ENCODE assay signal across 12 mouse cellular contexts in the genomic region with DNA sequence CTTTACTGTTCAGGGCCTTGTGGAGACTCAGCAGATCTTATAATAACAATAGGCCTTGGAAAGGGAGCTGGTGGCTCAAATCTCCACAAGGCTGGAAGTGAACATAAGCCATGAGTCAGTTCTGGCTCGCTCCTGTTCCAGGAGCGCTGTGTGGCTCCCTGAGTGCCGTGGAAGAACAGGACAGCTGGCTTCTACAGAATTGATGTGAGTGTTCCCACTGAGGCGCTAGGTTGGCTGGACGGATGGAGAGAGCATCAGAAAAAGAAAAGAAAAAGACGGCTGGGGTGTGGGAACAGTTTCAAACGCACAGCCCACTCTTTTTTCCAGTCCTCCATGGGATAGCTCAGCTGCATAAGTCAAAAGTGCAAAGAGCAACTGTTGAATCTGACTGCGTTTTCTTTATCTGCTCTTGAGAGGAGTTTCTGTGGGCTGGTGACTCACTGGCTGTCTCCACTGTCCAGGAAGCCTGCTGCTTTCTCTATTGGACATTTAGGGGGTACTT. TPM values are rescaled to one million over a fixed set of nuclear protein-coding genes. Genes with fewer than 3 reads are reported as not detected.
DNase-seq lines count a peak whose midpoint lies in the region; ATAC-seq and TF ChIP-seq lines count a peak whose summit lies in the region.
"Had no signal": no experiment of that assay in that cellular context is flagged by ENCODE, and none has a peak within 500 bp of the region (broad histone marks: within the 10 kb centered on the region; RNA-seq: fewer than 3 reads in every experiment).

No protein-coding gene starts in this region.

- WGBS in liver, postnatal 0 days (ENCODE audit: insufficient replicate concordance) = 53% methylated on average over 8 of the region's 8 CpGs
- 51% methylated on average over 8 of the region's 8 CpGs for WGBS in heart, embryonic 10.5 days
- WGBS in forebrain, embryonic 14.5 days = 69% methylated on average over 8 of the region's 8 CpGs
- 93% methylated on average over 8 of the region's 8 CpGs for WGBS in thymus, adult 2 months

- DNase-seq in adrenal gland, adult (ENCODE audit: inconsistent age in 2 of 2, low spot score in 1 of 2) = peak; percentile 54 to 84
- no peak for DNase-seq in adrenal gland, postnatal 4 days (ENCODE audit: low spot score in 2 of 2)
- DNase-seq in liver, postnatal 0 days = no peak
- DNase-seq in liver = no peak
- no peak for DNase-seq in heart, embryonic 10.5 days (ENCODE audit: low spot score)
- DNase-seq in skeletal muscle tissue, adult 2 months (ENCODE audit: low read depth, low spot score) = peak; percentile 57
- no peak for DNase-seq in forebrain, embryonic 14.5 days (ENCODE audit: low spot score)
- DNase-seq in thymus, adult 2 months = no peak
- DNase-seq: right cerebral cortex, postnatal 25 days had no signal

- TF ChIP-seq CTCF in liver, postnatal 0 days (IDR thresholded peaks at IDR 0.05; ENCODE audit: low read depth) = no peak
- TF ChIP-seq CTCF in thymus, adult 2 months (IDR thresholded peaks at IDR 0.05; ENCODE audit: borderline replicate concordance, control insufficient read depth, extremely low read depth, insufficient read depth, low read length, poor library complexity) = no peak

- H3K9me3 ChIP-seq in liver, postnatal 0 days (ENCODE audit: low read length) = no peaks in the 10 kb centered on the region
- no peaks in the 10 kb centered on the region for H3K9me3 ChIP-seq in heart, embryonic 10.5 days
- no peaks in the 10 kb centered on the region for H3K9me3 ChIP-seq in forebrain, embryonic 14.5 days (replicated peaks; ENCODE audit: control insufficient read depth, low read length)

- H3K4me3 ChIP-seq in liver, postnatal 0 days (ENCODE audit: low read depth, low read length) = no peak overlapping the region
- H3K4me3 ChIP-seq in heart, embryonic 10.5 days = no peak overlapping the region
- H3K4me3 ChIP-seq in forebrain, embryonic 14.5 days (ENCODE audit: low read depth, low read length) = no peak overlapping the region
- no peak overlapping the region for H3K4me3 ChIP-seq in thymus, adult 2 months (ENCODE audit: control insufficient read depth, insufficient read depth, low read length)
- H3K4me3 ChIP-seq: layer of hippocampus, adult 2 months had no signal

- H3K9ac ChIP-seq in liver, postnatal 0 days (replicated peaks) = no peak overlapping the region
- H3K9ac ChIP-seq in forebrain, embryonic 14.5 days (ENCODE audit: low read length) = no peak overlapping the region
- H3K9ac ChIP-seq: liver, embryonic 14.5 days had no signal

- 0 out of 2 replicates have a peak, but pooled peaks cover 3% of the 10 kb centered on the region for H3K36me3 ChIP-seq in liver, postnatal 0 days (replicated peaks; ENCODE audit: insufficient read depth, low read length)
- 0 out of 2 replicates have a peak, but pooled peaks cover 6% of the 10 kb centered on the region for H3K36me3 ChIP-seq in heart, embryonic 10.5 days
- no peaks in the 10 kb centered on the region for H3K36me3 ChIP-seq in forebrain, embryonic 14.5 days (ENCODE audit: control insufficient read depth, insufficient read depth, low read length)
- no peaks in the 10 kb centered on the region for H3K36me3 ChIP-seq in thymus, adult 2 months (ENCODE audit: control insufficient read depth, insufficient read depth, low read length)

- H3K27me3 ChIP-seq in liver, postnatal 0 days (ENCODE audit: insufficient read depth, low read length) = no peaks in the 10 kb centered on the region
- H3K27me3 ChIP-seq in heart, embryonic 10.5 days (ENCODE audit: insufficient read depth, poor library complexity, severe bottlenecking) = no peaks in the 10 kb centered on the region
- H3K27me3 ChIP-seq in forebrain, embryonic 14.5 days (replicated peaks; ENCODE audit: control insufficient read depth, insufficient read depth, low read length) = no peaks in the 10 kb centered on the region
- no peaks in the 10 kb centered on the region for H3K27me3 ChIP-seq in thymus, adult 2 months (ENCODE audit: control insufficient read depth, insufficient read depth, low read length)

- no peak overlapping the region for H3K4me2 ChIP-seq in liver, postnatal 0 days (ENCODE audit: low read depth, low read length)
- no peak overlapping the region for H3K4me2 ChIP-seq in forebrain, embryonic 14.5 days (ENCODE audit: low read length)

- TF ChIP-seq EP300 in liver, postnatal 0 days (IDR thresholded peaks at IDR 0.05; ENCODE audit: low read depth) = no peak

- H3K27ac ChIP-seq in liver, postnatal 0 days (ENCODE audit: low read depth) = peak overlapping the region; percentile 4; the same call in 1 of the 2 replicates
- peak overlapping the region; percentile 62 for H3K27ac ChIP-seq in heart, embryonic 10.5 days
- H3K27ac ChIP-seq in forebrain, embryonic 14.5 days (ENCODE audit: low read depth, low read length) = no peak overlapping the region
- H3K27ac ChIP-seq in thymus, adult 2 months (ENCODE audit: control insufficient read depth, insufficient read depth, low read length) = no peak overlapping the region
- H3K27ac ChIP-seq: layer of hippocampus, adult 2 months; liver, embryonic 14.5 days had no signal

- no peak for TF ChIP-seq POLR2A in thymus, adult 2 months (IDR thresholded peaks at IDR 0.05; ENCODE audit: control insufficient read depth, extremely low read depth, insufficient read depth, low read length, poor library complexity)

- peaks cover 4% of the 10 kb centered on the region for H3K4me1 ChIP-seq in liver, postnatal 0 days (ENCODE audit: insufficient read depth)
- peaks cover 13% of the 10 kb centered on the region for H3K4me1 ChIP-seq in heart, embryonic 10.5 days
- H3K4me1 ChIP-seq in forebrain, embryonic 14.5 days (ENCODE audit: control insufficient read depth, insufficient read depth, low read length) = peaks cover 2% of the 10 kb centered on the region; the same call in 1 of the 2 replicates
- peaks cover 1% of the 10 kb centered on the region for H3K4me1 ChIP-seq in thymus, adult 2 months (replicated peaks; ENCODE audit: control insufficient read depth, insufficient read depth, low read length)

- 0 out of 2 replicates have a peak, but pooled peaks have one; percentile 19 for ATAC-seq in liver, postnatal 0 days
- ATAC-seq in forebrain, embryonic 14.5 days = no peak
- ATAC-seq: activated CD4-positive, CD25-positive, alpha-beta regulatory T cell, adult 4 months had no signal

RNA-seq across cellular contexts. Expression of gene Mdfic, which starts 22.9 kb away (rescaled TPM):
- 10 to 100 TPM; 51.5 to 56.2 TPM for total RNA-seq in adrenal gland, postnatal 4 days (2021)
- polyA plus RNA-seq in liver, postnatal 0 days (2015; fragmentation: Nextera tagmentation; extraction: Ambion mirVana) = 2.1 and 2.2 TPM in 2 replicates
- 4.9 and 6.3 TPM in 2 replicates for polyA plus RNA-seq in heart, embryonic 10.5 days (2016; fragmentation: Nextera tagmentation; extraction: Ambion mirVana)
- 2.1 and 2.2 TPM in 2 replicates for polyA plus RNA-seq in forebrain, embryonic 14.5 days (2014; fragmentation: Nextera tagmentation; extraction: Ambion mirVana)
- 5.7 and 6.2 TPM in 2 replicates for polyA plus RNA-seq in thymus, adult 2 months (2012; rRNA removed)

Comparison
In these comparisons a context has a peak if more than half of its experiments do, and no peak if none do; other contexts are left out.
1. DNase-seq: peak in adrenal gland, adult (2 of 2) and skeletal muscle tissue, adult 2 months (single experiment); none in adrenal gland, postnatal 4 days (0 of 2), liver, postnatal 0 days (single experiment), liver (single experiment), heart, embryonic 10.5 days (single experiment), forebrain, embryonic 14.5 days (single experiment) and thymus, adult 2 months (single experiment).
2. H3K27ac ChIP-seq: peak in liver, postnatal 0 days (single experiment) and heart, embryonic 10.5 days (single experiment); none in forebrain, embryonic 14.5 days (single experiment) and thymus, adult 2 months (single experiment).